35 mouse cellular contexts compared by ENCODE assay signal in the genomic region with DNA sequence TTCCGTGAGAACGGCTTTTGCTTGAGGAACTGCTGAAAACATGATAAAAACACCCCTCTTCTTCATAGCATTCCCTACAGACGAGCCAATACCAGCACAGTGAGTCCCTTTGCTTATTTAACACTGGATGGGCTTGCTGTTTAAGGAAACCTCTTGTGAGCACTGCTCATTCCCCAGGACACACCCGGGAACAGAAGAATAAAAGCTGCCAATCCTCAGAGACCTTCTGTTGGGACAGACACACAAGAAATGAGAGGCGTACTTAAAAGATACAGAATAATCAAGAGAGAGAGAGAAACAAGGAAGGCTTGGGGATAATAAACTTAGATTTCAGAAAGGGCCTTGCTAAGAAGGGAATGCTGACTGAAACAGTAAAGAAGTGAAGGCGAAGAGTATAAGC.
"Had no signal": no experiment of that assay in that cellular context is flagged by ENCODE, and none has a peak within 500 bp of the region (broad histone marks: within the 10 kb centered on the region; RNA-seq: fewer than 3 reads in every experiment).

No protein-coding gene starts in this region.

- ATAC-seq: hindbrain, embryonic 16.5 days; hindbrain, postnatal 0 days; inflammation-experienced regulatory T-cells, adult 6 months; intestine, embryonic 15.5 days; intestine, embryonic 16.5 days; intestine, postnatal 0 days had no signal

- H3K4me3 ChIP-seq: heart, adult 2 months; heart, embryonic 10.5 days; heart, embryonic 12.5 days; heart, embryonic 13.5 days; heart, embryonic 15.5 days; hindbrain, embryonic 10.5 days; hindbrain, embryonic 12.5 days; hindbrain, embryonic 13.5 days; hindbrain, embryonic 15.5 days; intestine, embryonic 15.5 days; kidney, embryonic 15.5 days; layer of hippocampus, adult 2 months; left cerebral cortex, adult 2 months had no signal

- H3K4me2 ChIP-seq: heart, embryonic 11.5 days; heart, embryonic 12.5 days; heart, embryonic 13.5 days; heart, embryonic 15.5 days; hindbrain, embryonic 12.5 days; hindbrain, embryonic 13.5 days; hindbrain, embryonic 14.5 days; hindbrain, embryonic 15.5 days; intestine, embryonic 15.5 days; kidney, embryonic 15.5 days had no signal

- H3K27me3 ChIP-seq: heart, embryonic 12.5 days; heart, embryonic 13.5 days; heart, embryonic 15.5 days; hindbrain, embryonic 12.5 days; hindbrain, embryonic 13.5 days; hindbrain, embryonic 15.5 days; intestine, embryonic 15.5 days; kidney, embryonic 15.5 days had no signal

- H3K4me1 ChIP-seq: heart, embryonic 10.5 days; heart, embryonic 12.5 days; heart, embryonic 13.5 days; heart, embryonic 15.5 days; hindbrain, embryonic 10.5 days; hindbrain, embryonic 12.5 days; hindbrain, embryonic 13.5 days; hindbrain, embryonic 15.5 days; intestine, embryonic 15.5 days; kidney, embryonic 15.5 days had no signal

- H3K9me3 ChIP-seq: heart, embryonic 10.5 days; heart, embryonic 12.5 days; heart, embryonic 13.5 days; heart, embryonic 15.5 days; hindbrain, embryonic 10.5 days; hindbrain, embryonic 12.5 days; hindbrain, embryonic 13.5 days; hindbrain, embryonic 15.5 days; intestine, embryonic 15.5 days; kidney, embryonic 15.5 days had no signal

- DNase-seq: heart, adult 2 months; heart, postnatal 10 days; heart, postnatal 14 days; heart, postnatal 36 days; heart, postnatal 4 days; kidney, adult 11 months; kidney, adult 18-20 months; kidney, adult 2 months; kidney, adult 8-10 months; kidney, adult 9 months; kidney, postnatal 10 days; kidney, postnatal 14 days; kidney, postnatal 25 days; kidney, postnatal 36 days; kidney, postnatal 4 days had no signal

- H3K27ac ChIP-seq: heart, adult 2 months; heart, embryonic 10.5 days; heart, embryonic 13.5 days; heart, embryonic 15.5 days; hindbrain, embryonic 10.5 days; hindbrain, embryonic 12.5 days; hindbrain, embryonic 13.5 days; hindbrain, embryonic 14.5 days; hindbrain, embryonic 15.5 days; hindbrain, postnatal 0 days; intestine, embryonic 15.5 days; kidney, embryonic 15.5 days; kidney, postnatal 0 days; layer of hippocampus, adult 2 months; left cerebral cortex, adult 2 months had no signal

- H3K9ac ChIP-seq: heart, embryonic 12.5 days; heart, embryonic 13.5 days; heart, embryonic 15.5 days; hindbrain, embryonic 12.5 days; hindbrain, embryonic 13.5 days; hindbrain, embryonic 14.5 days; hindbrain, embryonic 15.5 days; intestine, embryonic 15.5 days; kidney, embryonic 15.5 days had no signal

- H3K36me3 ChIP-seq: heart, embryonic 10.5 days; heart, embryonic 12.5 days; heart, embryonic 13.5 days; heart, embryonic 15.5 days; hindbrain, embryonic 10.5 days; hindbrain, embryonic 12.5 days; hindbrain, embryonic 13.5 days; intestine, embryonic 15.5 days; kidney, embryonic 15.5 days had no signal
